Mouse (Mus musculus) cerebral cortex, adult 2 months (tissue): ENCODE results near the gene Atp13a3.

ENCODE experiments used
- WGBS: fragments of 180-500 bp; shearing (Covaris S2); methylation state at CpG from one replicate; pipeline ENCODE4 v1.1.7; 2018; 5-methylcytosine and 5-hydroxymethylcytosine counted together

The Atp13a3 gene

GRCm38 (mm10) chr16:30412680-30413079, 6.9 kb upstream of the Atp13a3 start:
- WGBS: 56% methylated on average over 3 of the region's 3 CpGs

GRCm38 (mm10) chr16:30410914-30411313, 5.1 kb upstream of the Atp13a3 start:
- 93% methylated on average over 4 of the region's 4 CpGs for WGBS

GRCm38 (mm10) chr16:30407513-30407912, 1.7 kb upstream of the Atp13a3 start:
- WGBS: 90% methylated on average over 2 of the region's 2 CpGs

- 88% methylated on average over 3 of the region's 3 CpGs for WGBS
These were observed 2.2 kb downstream of the Atp13a3 start for GRCm38 (mm10) chr16:30403528-30403927.

GRCm38 (mm10) chr16:30397127-30398057, 8.4 kb downstream of the Atp13a3 start:
- WGBS: 55% methylated on average over 15 of the region's 15 CpGs

GRCm38 (mm10) chr16:30395136-30395535, 10.6 kb downstream of the Atp13a3 start:
- WGBS: 80% methylated on average over 2 of the region's 2 CpGs

- 75% methylated on average over 5 of the region's 5 CpGs for WGBS
These were observed 15.0 kb downstream of the Atp13a3 start for GRCm38 (mm10) chr16:30390650-30391340.

- WGBS: 60% methylated on average over 9 of the region's 9 CpGs
These were observed 15.7 kb downstream of the Atp13a3 start for GRCm38 (mm10) chr16:30389831-30390649.

GRCm38 (mm10) chr16:30389210-30389684, 16.5 kb downstream of the Atp13a3 start:
- WGBS: 3% methylated on average over 17 of the region's 17 CpGs

GRCm38 (mm10) chr16:30388522-30389209, 17.1 kb downstream of the Atp13a3 start:
- under 1% methylated on average over 56 of the region's 76 CpGs for WGBS

GRCm38 (mm10) chr16:30387871-30388460, 17.8 kb downstream of the Atp13a3 start:
- WGBS: 1% methylated on average over 43 of the region's 49 CpGs

- WGBS: 66% methylated on average over 8 of the region's 8 CpGs
These were observed 18.8 kb downstream of the Atp13a3 start for GRCm38 (mm10) chr16:30386911-30387439.

GRCm38 (mm10) chr16:30385531-30385930, 20.2 kb downstream of the Atp13a3 start:
- 91% methylated on average over 1 of the region's 1 CpGs for WGBS

GRCm38 (mm10) chr16:30376237-30376636, 29.5 kb downstream of the Atp13a3 start:
- 71% methylated on average over 3 of the region's 3 CpGs for WGBS

GRCm38 (mm10) chr16:30374927-30375326, 30.8 kb downstream of the Atp13a3 start:
- 90% methylated on average over 3 of the region's 3 CpGs for WGBS

GRCm38 (mm10) chr16:30374266-30374665, 31.5 kb downstream of the Atp13a3 start:
- WGBS: 53% methylated on average over 3 of the region's 3 CpGs

GRCm38 (mm10) chr16:30373286-30373685, 32.5 kb downstream of the Atp13a3 start:
- 95% methylated on average over 4 of the region's 4 CpGs for WGBS

GRCm38 (mm10) chr16:30367395-30367794, 38.4 kb downstream of the Atp13a3 start:
- 77% methylated on average over 2 of the region's 2 CpGs for WGBS

- 90% methylated on average over 6 of the region's 6 CpGs for WGBS
These were observed 41.2 kb downstream of the Atp13a3 start for GRCm38 (mm10) chr16:30364604-30365003.

- WGBS: 77% methylated on average over 3 of the region's 3 CpGs
These were observed 43.2 kb downstream of the Atp13a3 start for GRCm38 (mm10) chr16:30362528-30362927.
